Mouse (Mus musculus) ovary, postnatal 36 days (tissue): ENCODE data around the gene Satb1.

Experiments
- DNase-seq: peaks from one replicate; pipeline ENCODE4 v3.0.0; 2022; ENCODE audit warnings: low spot score, mixed read lengths

Gene Satb1

GRCm38 (mm10) chr17:51775070-51775881, 57.8 kb downstream of the Satb1 start:
- no peak for DNase-seq

- no peak for DNase-seq
These were observed 69.5 kb downstream of the Satb1 start for GRCm38 (mm10) chr17:51763600-51763999.

DNA sequence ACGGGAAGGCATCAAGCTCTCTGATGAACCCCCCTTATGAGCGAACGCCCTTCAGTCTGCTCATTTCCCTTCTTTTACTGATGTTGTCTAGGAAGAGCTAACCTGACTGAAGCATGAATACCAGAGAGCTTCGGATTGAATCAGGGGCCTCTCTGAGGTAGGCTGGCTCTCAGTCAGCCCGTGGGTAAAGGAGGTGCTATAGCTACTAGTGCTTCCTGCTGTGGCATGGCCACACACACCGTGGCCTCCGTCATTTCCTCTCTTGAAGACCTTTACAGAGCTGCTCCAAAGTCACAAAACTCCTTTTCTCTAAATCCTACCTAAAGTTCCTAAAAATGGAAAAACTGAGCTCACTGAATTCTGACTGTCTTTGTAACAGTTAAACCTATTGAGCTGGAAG, 70.6 kb downstream of the Satb1 start:
- no peak for DNase-seq

DNA sequence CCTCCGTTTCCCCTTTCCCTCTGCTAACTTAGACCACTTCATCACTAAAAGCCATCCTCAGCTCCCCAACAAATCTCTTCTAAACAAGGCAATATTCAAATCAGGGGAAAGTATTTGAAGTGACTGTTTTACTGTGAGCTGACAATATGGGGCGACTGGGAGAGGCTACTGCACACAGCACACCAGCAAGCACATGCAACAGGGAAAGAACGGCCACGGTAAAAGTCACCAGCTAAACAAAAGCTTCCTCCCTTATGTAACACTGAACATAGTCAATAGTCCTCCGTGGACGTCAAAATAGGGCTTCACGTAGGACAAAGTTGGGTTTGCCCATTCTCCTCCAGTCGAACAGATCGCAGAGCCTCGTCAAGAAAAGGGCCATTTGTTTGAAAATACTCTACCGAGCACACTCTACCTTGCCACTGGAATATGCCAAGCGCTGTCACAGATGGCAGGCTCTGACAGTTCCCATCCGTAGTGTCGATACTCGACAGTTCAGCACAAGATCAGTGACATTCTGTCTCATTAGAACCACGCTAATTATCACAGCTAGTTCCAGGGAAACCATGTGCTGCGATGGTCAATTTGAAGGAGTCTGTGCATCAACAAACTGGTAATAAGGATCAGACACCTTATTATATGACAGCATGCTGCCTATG, 72.0 kb downstream of the Satb1 start:
- no peak for DNase-seq

GRCm38 (mm10) chr17:51760251-51760887, 72.7 kb downstream of the Satb1 start:
- DNase-seq, result no peak

DNA sequence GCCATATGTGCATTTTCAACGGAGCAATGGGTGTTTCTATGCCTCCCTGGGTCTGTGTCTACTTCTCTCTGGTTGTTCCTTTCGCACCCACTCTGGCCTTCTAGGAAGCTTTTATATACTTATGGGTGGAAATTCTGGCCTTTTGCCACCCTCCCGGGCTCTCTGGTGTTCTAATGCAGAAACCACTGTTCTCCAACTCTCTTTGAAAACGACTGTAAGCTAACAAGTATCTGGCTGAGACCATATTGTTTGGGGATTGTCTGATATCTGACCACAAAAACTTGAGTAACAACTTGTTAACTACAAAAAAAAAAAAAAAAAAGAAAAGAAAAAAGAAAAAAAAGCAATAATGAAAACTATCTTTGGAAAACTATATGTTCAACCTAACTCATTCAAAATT, 73.6 kb downstream of the Satb1 start:
- no peak for DNase-seq

DNA sequence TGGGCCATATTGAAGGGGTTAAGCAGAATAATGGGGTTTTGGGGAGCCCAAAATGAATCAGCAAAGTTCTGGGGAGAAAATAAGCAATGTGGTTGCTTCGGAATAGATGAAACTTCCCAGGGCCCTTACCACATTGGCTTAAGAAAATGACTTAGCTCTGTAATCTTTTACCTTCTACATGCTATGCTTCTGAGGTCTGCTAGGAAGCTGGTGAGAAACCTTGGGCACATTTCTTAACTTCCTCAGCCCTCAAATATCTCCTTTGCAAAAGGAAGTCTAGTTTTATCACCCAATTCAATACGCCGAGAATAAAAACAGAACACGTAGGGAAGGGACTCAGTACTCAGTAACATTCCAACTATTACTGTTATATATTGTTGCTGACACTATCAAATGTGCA, 80.9 kb downstream of the Satb1 start:
- DNase-seq, result no peak

DNA sequence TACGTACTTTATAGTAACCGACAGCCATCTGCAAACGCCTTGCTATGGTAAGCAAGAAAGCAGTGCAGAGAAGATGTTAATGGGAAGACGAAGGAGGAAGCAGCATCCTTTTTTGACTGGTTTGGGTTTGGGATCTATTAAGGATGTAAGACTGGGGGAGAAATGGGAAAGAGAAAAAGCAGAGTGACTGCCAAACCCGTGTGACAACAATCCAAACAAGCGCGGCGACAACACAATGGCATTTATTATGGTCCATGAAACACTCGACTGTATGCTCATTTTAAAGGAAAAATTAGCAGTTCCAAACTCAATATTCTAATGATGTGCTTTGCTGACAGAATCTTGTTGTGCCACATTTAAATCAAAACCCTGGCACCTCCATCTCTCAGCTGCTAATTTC, 85.9 kb downstream of the Satb1 start:
- no peak for DNase-seq

DNA sequence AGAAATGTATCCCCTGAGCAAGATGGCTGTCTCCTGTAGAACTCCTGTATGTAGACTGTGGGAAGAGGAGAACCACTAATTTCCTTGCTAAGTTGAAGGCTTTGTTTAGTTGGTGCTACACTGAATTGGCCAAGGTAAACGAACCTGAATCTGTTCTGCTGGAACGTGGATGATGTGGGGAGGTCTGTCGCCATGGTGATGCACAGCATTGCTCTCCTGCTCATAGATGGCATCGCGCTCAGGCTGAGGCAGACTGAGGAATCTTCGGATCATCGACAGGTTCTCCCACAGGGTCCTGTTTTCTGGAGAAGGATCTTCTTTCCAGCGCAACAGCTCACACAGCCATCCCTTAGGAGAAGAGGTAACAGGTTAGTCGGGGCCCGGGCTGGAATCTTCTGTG, 90.6 kb downstream of the Satb1 start:
- no peak for DNase-seq

GRCm38 (mm10) chr17:51741126-51741525, 92.0 kb downstream of the Satb1 start:
- DNase-seq, result no peak

- DNase-seq, result no peak
These were observed 92.8 kb downstream of the Satb1 start for GRCm38 (mm10) chr17:51740246-51740645.

- no peak for DNase-seq
These were observed 108.6 kb downstream of the Satb1 start for GRCm38 (mm10) chr17:51724486-51724885.

- no peak for DNase-seq
These were observed 137.4 kb downstream of the Satb1 start for GRCm38 (mm10) chr17:51695711-51696110.

- no peak for DNase-seq
These were observed 137.8 kb downstream of the Satb1 start for GRCm38 (mm10) chr17:51695271-51695670.

DNA sequence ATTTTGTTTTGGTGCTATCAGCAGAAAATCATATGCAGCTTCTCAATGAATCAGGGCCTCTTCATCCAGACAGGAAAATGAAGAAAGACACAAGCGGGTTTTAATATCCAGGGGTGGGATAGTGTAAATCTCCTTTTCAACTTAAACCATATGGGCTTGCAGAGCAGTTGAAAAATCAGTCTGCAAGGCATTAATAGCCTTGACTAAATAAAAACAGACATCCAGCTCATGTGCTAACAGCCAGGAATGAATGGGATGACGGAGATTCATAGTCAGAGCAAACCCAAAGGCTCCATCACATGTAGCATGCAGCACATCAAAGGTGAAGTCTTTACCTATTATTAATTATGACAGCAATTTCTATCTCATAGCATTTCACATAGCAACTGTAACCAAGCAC, 142.6 kb downstream of the Satb1 start:
- DNase-seq, result no peak

- no peak for DNase-seq
These were observed 145.9 kb downstream of the Satb1 start for GRCm38 (mm10) chr17:51687226-51687625.
